Mouse (Mus musculus) right cerebral cortex, adult 18-20 months (tissue): ENCODE data around the gene Usp15.

Source experiments
- DNase-seq: peaks from one replicate; pipeline ENCODE4 v3.0.0; 2022; ENCODE audit warnings: mixed read lengths

Gene Usp15

GRCm38 (mm10) chr10:123094504-123094903 lies 102.3 kb downstream of the Usp15 start:
- no peak for DNase-seq

GRCm38 (mm10) chr10:123092577-123092976 lies 104.2 kb downstream of the Usp15 start:
- DNase-seq, result no peak

GRCm38 (mm10) chr10:123091737-123092136 lies 105.1 kb downstream of the Usp15 start:
- DNase-seq, result peak; percentile 30

- no peak for DNase-seq
Observed at GRCm38 (mm10) chr10:123089425-123089930, 107.3 kb downstream of the Usp15 start.

GRCm38 (mm10) chr10:123086847-123087246 lies 109.9 kb downstream of the Usp15 start:
- no peak for DNase-seq

- DNase-seq, result no peak
Observed at GRCm38 (mm10) chr10:123084900-123085641, 111.7 kb downstream of the Usp15 start.

GRCm38 (mm10) chr10:123084307-123084706 lies 112.5 kb downstream of the Usp15 start:
- DNase-seq, result no peak

GRCm38 (mm10) chr10:123076245-123077023 lies 120.4 kb downstream of the Usp15 start, which contains the start of gene Mon2:
Gene Mon2, minus strand, starts transcription at chr10:123076505.
- DNase-seq, result peak; percentile 98

GRCm38 (mm10) chr10:123075751-123076242 lies 121.0 kb downstream of the Usp15 start:
- peak; percentile 25 for DNase-seq

- DNase-seq, result no peak
Observed at GRCm38 (mm10) chr10:123071997-123072396, 124.8 kb downstream of the Usp15 start.

- DNase-seq, result no peak
Observed at GRCm38 (mm10) chr10:123063021-123063420, 133.8 kb downstream of the Usp15 start.

GRCm38 (mm10) chr10:123060831-123061230 lies 136.0 kb downstream of the Usp15 start:
- DNase-seq, result no peak

- no peak for DNase-seq
Observed at GRCm38 (mm10) chr10:123057082-123057481, 139.7 kb downstream of the Usp15 start.

GRCm38 (mm10) chr10:123056463-123056862 lies 140.3 kb downstream of the Usp15 start:
- no peak for DNase-seq

- peak; percentile 31 for DNase-seq
Observed at GRCm38 (mm10) chr10:123055205-123056000, 141.4 kb downstream of the Usp15 start.
